Mouse (Mus musculus) thymus, adult 2 months (tissue): ENCODE results near the gene Drap1.

Experiments used
- CTCF ChIP-seq: fragments of 200-500 bp; IDR thresholded peaks from 2 replicates; pipeline ENCODE4 v1.5.1; 2012; ENCODE audit warnings: mild to moderate bottlenecking, control low read depth, low read length, moderate library complexity, borderline replicate concordance; ENCODE audit not compliant: control insufficient read depth, poor library complexity, insufficient read depth; ENCODE audit errors: extremely low read depth
- POLR2A ChIP-seq: fragments of 200-500 bp; IDR thresholded peaks from 2 replicates; pipeline ENCODE4 v1.6.1; 2012; ENCODE audit warnings: mild to moderate bottlenecking, low read length, control low read depth, moderate library complexity; ENCODE audit not compliant: control insufficient read depth, poor library complexity, insufficient read depth; ENCODE audit errors: extremely low read depth

DNA sequence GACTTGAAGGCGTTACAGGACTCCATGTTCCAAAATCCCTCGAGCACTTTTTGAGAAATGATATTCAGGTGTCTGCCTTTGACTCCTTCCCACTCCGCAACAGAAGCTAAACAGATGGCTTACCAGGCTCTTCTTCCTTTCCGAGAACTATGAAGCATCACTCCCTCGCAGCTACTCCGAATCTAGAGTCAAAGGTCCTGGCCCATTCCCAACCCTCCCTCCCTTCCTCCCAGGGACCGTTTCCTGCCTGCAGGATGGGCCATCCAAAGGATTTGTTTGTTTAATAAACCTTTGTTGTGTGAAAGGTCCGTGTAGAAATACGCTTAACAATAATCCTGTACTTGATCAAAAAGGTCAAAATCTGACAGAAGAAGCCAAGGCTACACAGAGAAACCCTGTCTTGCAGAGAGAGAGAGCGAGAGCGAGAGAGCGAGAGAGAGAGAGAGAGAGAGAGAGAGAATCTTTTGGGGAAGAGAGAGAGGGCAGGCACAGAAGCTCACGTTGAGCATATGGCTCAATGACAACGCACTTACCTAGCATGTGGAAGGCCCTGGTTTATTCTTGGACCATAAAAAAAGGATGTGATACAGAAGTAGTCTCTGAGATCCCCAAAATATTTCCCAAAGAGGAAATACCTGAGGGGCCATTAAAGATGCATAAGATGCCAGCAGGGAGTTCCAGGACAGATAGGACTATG, 33.1 kb upstream of the Drap1 start, which contains the start of gene Ccdc85b:
- TF ChIP-seq CTCF (no peak), POLR2A (no peak)
